Mouse (Mus musculus) thymus, adult 2 months (tissue): ENCODE measurements around the gene Slc7a8. TPM values are rescaled to one million over a fixed set of nuclear protein-coding genes. Genes with fewer than 3 reads are reported as not detected.

ENCODE experiments used
- DNase-seq: peaks from one replicate; pipeline ENCODE4 v3.0.0; 2021
- H3K27ac ChIP-seq: fragments of 200-500 bp; 2 replicates; pipeline ENCODE4 v1.5.1; 2012; ENCODE audit warnings: low read length, control low read depth; ENCODE audit not compliant: control insufficient read depth, insufficient read depth
- H3K27me3 ChIP-seq: fragments of 200-500 bp; 2 replicates; pipeline ENCODE4 v1.6.1; 2012; ENCODE audit warnings: mild to moderate bottlenecking, low read length, moderate library complexity, mixed read lengths; ENCODE audit not compliant: control insufficient read depth, insufficient read depth
- H3K36me3 ChIP-seq: fragments of 200-500 bp; 2 replicates; pipeline ENCODE4 v1.6.1; 2012; ENCODE audit warnings: mild to moderate bottlenecking, low read length, moderate library complexity; ENCODE audit not compliant: control insufficient read depth, insufficient read depth
- H3K4me1 ChIP-seq: fragments of 200-500 bp; replicated peaks from 2 replicates; pipeline ENCODE4 v1.6.1; 2012; ENCODE audit warnings: low read length; ENCODE audit not compliant: control insufficient read depth, insufficient read depth
- H3K4me3 ChIP-seq: fragments of 200-500 bp; 2 replicates; pipeline ENCODE4 v1.5.1; 2012; ENCODE audit warnings: mild to moderate bottlenecking, low read length, control low read depth, moderate library complexity; ENCODE audit not compliant: control insufficient read depth, insufficient read depth
- CTCF ChIP-seq: fragments of 200-500 bp; IDR thresholded peaks from 2 replicates; pipeline ENCODE4 v1.5.1; 2012; ENCODE audit warnings: mild to moderate bottlenecking, control low read depth, low read length, moderate library complexity, borderline replicate concordance; ENCODE audit not compliant: control insufficient read depth, poor library complexity, insufficient read depth; ENCODE audit errors: extremely low read depth
- POLR2A ChIP-seq: fragments of 200-500 bp; IDR thresholded peaks from 2 replicates; pipeline ENCODE4 v1.6.1; 2012; ENCODE audit warnings: mild to moderate bottlenecking, low read length, control low read depth, moderate library complexity; ENCODE audit not compliant: control insufficient read depth, poor library complexity, insufficient read depth; ENCODE audit errors: extremely low read depth
- WGBS: fragments of 180-500 bp; shearing (Covaris S2); methylation state at CpG from one replicate; pipeline ENCODE4 v1.1.7; 2018; 5-methylcytosine and 5-hydroxymethylcytosine counted together
- polyA plus RNA-seq: library from polyadenylated mRNA; depleted of rRNA; stranded (reverse); fragments of >200 nt; gene quantifications from 2 replicates; pipeline ENCODE4 v1.2.3, GENCODE M21; 2012

The Slc7a8 gene
- polyA plus RNA-seq, 1 experiment = 11.6 TPM

DNA sequence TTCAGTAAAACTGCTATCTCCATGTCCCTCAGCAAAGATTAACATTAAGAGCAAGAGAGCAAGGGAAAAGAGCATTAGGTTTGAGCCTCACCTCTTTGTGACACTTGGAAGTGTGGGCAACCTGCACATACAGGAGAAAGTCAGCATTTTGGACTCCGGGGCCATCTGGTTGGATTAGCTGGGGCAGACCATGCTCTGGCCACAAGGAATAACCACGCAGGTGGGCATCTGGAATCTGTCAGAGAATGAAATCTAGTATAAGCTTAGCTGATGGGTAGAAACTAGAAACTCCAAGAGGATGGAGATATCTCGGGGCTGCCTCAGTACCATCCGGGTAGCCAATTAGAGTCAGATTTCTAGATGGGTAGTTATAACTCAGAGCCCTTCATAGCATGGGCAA, 85.0 kb downstream of the Slc7a8 start:
- no peak for DNase-seq
- Histone ChIP-seq H3K27me3 (no peaks in the 10 kb centered on the region), H3K27ac (no peak overlapping the region), H3K4me3 (no peak overlapping the region), H3K4me1 (peaks cover 21% of the 10 kb centered on the region), H3K36me3 (no peaks in the 10 kb centered on the region)
- TF ChIP-seq POLR2A = no peak
- WGBS = 98% methylated on average over 4 of the region's 4 CpGs

DNA sequence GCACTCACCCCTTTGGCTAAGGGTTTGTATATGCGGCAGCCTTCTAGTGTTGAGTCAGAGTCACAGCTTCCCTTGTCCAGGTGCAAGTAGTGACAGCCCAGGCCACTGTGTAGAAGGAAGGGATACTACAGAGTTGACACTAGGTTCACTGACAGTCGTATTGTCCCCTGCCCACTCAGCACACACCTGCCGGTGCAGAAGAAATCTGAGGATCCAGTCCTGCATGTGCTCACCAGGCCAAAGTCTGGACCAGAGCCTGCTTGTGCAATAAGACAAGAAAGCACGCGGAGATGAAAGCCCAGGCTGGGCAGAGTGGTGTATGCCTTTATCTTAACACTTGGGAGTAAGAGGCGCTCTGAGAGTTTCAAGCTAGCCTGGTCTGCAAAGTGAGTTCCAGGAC, 86.7 kb downstream of the Slc7a8 start:
- Histone ChIP-seq H3K4me3 (no peak overlapping the region), H3K4me1 (peaks cover 19% of the 10 kb centered on the region), H3K27me3 (no peaks in the 10 kb centered on the region), H3K36me3 (peaks cover 10% of the 10 kb centered on the region), H3K27ac (no peak overlapping the region)
- 62% methylated on average over 6 of the region's 6 CpGs for WGBS
- DNase-seq = no peak
- no peak for TF ChIP-seq CTCF
- no peak for TF ChIP-seq POLR2A

DNA sequence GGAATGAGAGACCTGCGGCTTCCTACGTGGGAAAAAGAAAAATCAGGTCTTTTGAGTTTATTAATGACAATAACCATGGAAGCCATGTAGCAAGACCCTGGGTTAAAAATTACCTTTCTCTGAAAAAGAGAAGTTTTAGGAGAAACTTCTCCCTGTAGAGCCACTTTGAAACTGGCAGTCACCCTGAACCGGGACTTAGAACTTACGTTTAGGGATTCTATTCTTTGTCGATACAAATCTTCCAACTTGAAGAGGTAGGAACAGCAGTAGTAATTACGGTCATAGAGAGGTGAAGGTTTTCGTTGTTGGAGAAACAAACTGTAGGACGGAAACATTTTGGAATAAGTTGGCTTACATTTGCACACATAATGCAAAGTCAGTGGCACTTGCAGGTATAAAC, 94.5 kb downstream of the Slc7a8 start:
- H3K4me3 ChIP-seq = peak overlapping the region; percentile 83
- TF ChIP-seq POLR2A = no peak
- no peak for TF ChIP-seq CTCF
- 1% methylated on average over 8 of the region's 8 CpGs for WGBS

DNA sequence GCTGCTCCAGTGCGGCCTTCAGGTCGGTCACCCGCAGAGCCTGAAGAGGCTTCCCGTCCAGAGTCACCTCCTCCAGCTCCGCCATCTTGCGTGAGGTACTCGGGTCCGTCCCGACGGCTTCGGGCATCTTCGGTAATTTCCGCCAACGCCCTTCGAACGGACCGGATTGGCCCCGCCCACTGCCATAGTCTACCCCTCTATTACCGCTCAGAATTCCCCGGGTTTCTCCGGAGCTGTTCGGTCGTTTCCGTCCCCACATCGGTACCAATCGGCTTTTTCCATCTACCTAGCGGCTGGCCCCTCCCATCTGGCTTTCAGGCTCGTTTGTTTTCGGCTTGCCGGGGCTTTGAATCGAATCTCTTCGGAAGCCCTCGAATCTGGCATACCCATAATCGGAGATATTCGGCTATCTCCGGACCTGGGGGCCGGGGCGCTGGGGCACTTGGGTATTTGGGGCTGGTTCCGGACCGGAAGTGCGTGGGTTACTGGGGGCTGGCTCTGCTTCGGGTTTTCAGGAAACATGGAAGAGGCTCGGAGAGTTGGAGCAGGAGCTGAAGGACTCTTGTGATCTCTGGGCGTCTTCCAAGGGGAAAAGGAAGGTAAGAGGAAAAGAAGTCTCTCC, 95.1 kb downstream of the Slc7a8 start, which contains the start of gene Acin1:
Gene Acin1 (minus strand): TSS at position 410 of the 622 bp plus-strand sequence.
- H3K27ac ChIP-seq = peak within 1 kb of the TSS; percentile 74
- no peaks in the 10 kb centered on the region for H3K27me3 ChIP-seq
- H3K4me1 ChIP-seq = peaks cover 3% of the 10 kb centered on the region; the same call in 1 of the 2 replicates
- TF ChIP-seq POLR2A (peak; percentile 90), CTCF (peak; percentile 54; the same call in 1 of the 2 replicates)
- H3K36me3 ChIP-seq = peaks cover 28% of the 10 kb centered on the region
- H3K4me3 ChIP-seq = peak within 1 kb of the TSS; percentile 94
- WGBS = under 1% methylated on average over 44 of the region's 44 CpGs
- DNase-seq = peak; percentile 100

More for the DNA sequence above, 94.5 kb downstream of the Slc7a8 start:
- Histone ChIP-seq H3K27ac (0 out of 2 replicates have a peak overlapping the region, but pooled peaks have one; percentile 36), H3K4me1 (peaks cover 3% of the 10 kb centered on the region; the same call in 1 of the 2 replicates), H3K36me3 (peaks cover 28% of the 10 kb centered on the region), H3K27me3 (no peaks in the 10 kb centered on the region)
- DNase-seq = no peak

DNA sequence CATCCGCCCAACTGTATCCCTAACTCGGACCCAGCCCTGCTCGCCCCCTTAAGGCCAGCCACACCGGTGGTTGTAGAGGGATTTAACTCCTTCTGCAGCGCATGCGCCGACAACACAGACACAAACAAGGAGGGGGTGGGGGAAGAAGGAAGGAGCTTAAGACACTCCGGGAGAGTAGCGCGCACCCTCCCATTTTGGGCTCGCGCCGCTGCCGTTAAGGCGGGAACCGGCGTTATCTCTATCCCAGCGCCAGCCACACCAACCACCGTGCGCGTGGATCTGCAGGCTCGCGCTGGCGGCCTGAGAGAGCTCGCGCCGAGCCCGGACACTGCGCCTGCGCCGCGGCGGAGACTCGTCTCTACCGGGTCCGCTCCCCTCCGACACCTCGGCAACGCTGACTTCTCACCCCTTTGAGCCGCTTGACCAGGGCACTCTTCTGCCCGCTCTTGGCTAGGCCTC, 95.7 kb downstream of the Slc7a8 start, which contains the start of gene 1700123O20Rik:
Gene 1700123O20Rik (plus strand): TSS at position 154 of the 459 bp plus-strand sequence.
- Histone ChIP-seq H3K4me1 (peaks cover 3% of the 10 kb centered on the region; the same call in 1 of the 2 replicates), H3K27me3 (no peaks in the 10 kb centered on the region), H3K27ac (peak within 1 kb of the TSS; percentile 74), H3K4me3 (peak within 1 kb of the TSS; percentile 94), H3K36me3 (peaks cover 28% of the 10 kb centered on the region)
- under 1% methylated on average over 41 of the region's 41 CpGs for WGBS
- peak; percentile 83 for DNase-seq
- TF ChIP-seq POLR2A = no peak
- no peak for TF ChIP-seq CTCF

DNA sequence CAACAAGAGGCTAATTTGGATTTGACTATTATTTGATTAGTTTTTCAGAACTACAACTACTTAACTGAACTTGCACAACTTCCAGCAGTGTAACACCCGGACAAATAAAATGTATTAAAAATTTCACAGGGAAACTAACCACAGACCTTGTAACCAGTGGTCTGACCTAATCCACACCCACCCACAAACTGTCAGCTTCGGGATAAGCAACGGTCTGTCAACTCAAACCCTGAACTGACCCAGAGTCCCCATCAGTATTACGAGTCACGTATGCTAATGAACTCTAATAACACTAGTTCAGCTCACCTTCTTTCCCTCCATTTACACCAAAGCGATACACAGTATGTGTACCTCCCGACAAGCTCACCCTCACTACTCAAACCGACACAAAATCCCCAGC, 96.3 kb downstream of the Slc7a8 start:
- peaks cover 22% of the 10 kb centered on the region for H3K36me3 ChIP-seq
- DNase-seq = no peak
- no peaks in the 10 kb centered on the region for H3K27me3 ChIP-seq
- 3% methylated on average over 8 of the region's 8 CpGs for WGBS
- TF ChIP-seq POLR2A (no peak), CTCF (no peak)
- H3K4me1 ChIP-seq = peaks cover 3% of the 10 kb centered on the region; the same call in 1 of the 2 replicates
- H3K4me3 ChIP-seq = no peak overlapping the region; the same call in 1 of the 2 replicates
- no peak overlapping the region for H3K27ac ChIP-seq
